Mouse (Mus musculus) A20 (cell line): ENCODE data around the gene 1700010I14Rik.
A peak's percentile ranks its signal among the peaks of the same experiment; 100 is the strongest.

ENCODE experiments used
- DNase-seq: peaks from one replicate; pipeline ENCODE4 v3.0.0-alpha.2; 2011; ENCODE audit warnings: low read depth, low spot score

Gene 1700010I14Rik

GRCm38 (mm10) chr17:8988119-8988807 is at the start of gene 1700010I14Rik:
Gene 1700010I14Rik (plus strand): TSS chr17:8988333.
- DNase-seq = peak; percentile 91

- no peak for DNase-seq
Measured at GRCm38 (mm10) chr17:8951588-8951987, 36.5 kb upstream of the 1700010I14Rik start.

DNA sequence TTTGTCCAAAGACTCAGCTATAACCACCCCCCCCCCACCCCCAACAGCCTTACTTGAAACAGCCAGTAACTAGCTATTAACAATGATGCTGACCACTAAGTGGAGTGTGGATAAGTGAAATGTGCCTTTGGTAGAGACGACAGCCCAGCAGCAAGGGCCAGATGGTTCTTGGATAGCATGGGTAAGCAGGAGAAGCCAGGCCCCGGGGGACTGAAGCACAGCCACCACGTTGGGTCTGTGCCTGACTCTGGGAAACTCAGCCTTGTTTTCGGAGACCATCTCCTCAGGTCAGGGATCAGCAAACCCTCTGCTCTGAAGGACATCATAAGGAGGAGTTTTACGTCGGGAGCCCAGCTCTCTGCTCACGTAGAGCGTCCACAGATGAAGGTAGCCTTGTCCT is 35.2 kb upstream of the 1700010I14Rik start:
- DNase-seq = no peak

DNA sequence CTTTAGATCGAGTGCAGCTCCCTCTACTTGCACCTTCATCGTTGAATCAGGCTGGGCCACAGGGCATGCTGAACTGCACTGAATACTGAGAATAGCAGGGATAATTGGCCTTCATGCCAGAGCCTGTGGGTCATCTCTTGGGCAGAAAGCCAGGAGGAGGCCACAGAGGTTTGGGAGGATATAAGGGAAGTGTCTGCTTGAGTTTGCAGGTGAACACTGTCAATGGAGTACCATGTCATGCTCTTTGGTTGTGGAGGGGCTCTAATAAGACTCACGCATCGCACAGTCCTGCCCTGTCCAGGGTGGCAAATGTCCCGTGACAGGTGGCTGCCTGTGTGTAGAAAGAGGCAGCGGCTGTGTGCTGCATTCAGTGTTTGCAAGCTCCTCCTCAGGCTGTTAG is 30.0 kb upstream of the 1700010I14Rik start:
- no peak for DNase-seq

DNA sequence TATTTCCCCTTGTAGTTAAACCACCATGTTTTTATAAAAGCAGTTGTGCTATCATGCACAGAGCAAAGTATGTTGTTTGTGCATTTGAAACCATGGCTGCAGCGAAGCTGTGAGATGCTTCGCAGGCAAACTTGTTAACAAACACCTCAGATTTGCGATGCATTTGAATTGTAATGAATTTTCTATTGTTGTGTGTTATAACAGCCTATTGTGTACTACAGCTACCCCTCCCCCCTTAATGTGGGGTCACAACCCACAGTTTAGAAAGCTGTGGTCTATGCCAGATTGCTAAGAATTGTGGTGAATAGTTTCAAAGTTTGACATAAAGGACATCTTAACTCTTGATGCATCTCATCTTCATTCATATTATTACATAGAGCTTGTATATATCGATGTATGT is 27.7 kb upstream of the 1700010I14Rik start:
- no peak for DNase-seq

DNA sequence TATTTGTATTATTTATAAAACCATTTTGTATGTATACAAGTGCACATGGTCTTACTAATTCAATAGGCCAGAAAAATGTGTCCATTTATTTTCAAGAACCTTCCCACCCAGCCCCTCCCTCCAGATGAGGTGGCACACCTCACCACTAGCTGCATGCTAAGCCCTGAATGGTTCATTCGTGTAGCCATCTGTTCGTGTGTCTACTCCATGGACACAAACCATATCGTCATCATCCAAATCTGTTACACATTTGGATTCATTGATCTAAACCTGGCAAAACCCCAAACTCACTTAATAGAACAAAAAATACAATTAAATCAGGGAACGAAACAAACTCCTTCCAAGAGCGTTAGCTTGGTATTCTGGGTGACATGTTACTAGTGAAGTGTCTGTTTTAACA is 27.0 kb upstream of the 1700010I14Rik start:
- DNase-seq = no peak

GRCm38 (mm10) chr17:8961644-8962043 is 26.5 kb upstream of the 1700010I14Rik start:
- no peak for DNase-seq

- no peak for DNase-seq
Measured at GRCm38 (mm10) chr17:8965177-8965576, 23.0 kb upstream of the 1700010I14Rik start.

GRCm38 (mm10) chr17:8972152-8972854 is 15.8 kb upstream of the 1700010I14Rik start:
- DNase-seq = no peak

DNA sequence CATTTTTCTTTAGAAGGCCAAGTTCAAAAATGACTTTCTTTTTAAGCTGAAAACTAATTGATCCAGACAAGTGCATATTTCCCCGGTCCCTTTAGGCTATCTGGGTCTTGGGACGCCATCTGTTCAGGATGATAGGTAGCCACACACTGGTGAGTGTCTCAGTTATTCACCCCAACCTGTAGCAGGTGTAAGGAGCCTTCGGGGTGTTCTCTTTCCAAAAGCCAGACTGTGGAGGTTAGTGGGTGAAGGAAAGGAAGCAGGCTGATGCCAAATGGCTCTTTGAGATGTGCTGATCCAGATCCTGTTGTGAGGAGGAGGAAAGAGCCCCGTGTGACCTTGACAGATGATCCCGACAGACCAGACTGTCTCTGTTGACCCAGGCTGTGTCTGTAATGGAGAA is 14.8 kb upstream of the 1700010I14Rik start:
- DNase-seq = no peak

DNA sequence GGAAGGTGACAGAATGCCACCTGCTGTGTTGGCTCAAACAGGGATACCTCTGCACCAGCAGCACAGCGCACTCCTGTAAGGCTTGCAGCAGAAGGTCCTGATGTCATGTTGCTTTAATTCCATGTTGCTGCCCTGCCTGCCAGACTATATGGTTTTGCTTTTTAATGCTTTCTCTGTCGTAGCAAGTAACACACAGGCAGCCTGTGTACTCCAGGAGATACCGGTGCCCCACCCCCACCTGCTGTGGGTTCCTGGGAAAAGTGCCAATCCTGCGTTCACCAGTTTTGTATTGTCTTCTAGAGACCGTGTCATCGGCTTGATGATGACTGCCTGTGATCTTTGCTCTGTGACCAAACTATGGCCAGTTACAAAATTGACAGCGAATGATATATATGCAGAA is 13.7 kb upstream of the 1700010I14Rik start:
- no peak for DNase-seq

- no peak for DNase-seq
Measured at GRCm38 (mm10) chr17:8974823-8975397, 13.2 kb upstream of the 1700010I14Rik start.

- no peak for DNase-seq
Measured at GRCm38 (mm10) chr17:8976745-8977144, 11.4 kb upstream of the 1700010I14Rik start.

DNA sequence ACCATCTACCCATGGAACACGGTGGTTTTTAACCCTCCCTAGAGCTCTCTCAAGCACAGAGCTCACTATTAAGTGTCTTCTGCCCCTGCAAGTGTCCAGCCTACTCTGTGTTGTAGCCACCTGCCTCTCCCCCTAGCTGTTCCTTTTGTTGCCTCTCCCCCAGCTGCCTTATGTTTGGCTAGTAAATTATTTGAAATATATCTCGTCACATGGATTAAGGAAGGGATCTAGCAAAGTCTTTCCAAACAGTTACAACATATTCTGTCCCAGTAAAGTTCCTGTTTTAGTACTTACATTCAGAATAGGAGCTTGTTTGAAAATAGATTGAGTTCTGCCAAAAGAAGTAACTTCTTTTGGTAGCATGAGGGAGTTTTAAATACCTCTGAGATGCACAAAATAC is 10.9 kb upstream of the 1700010I14Rik start:
- DNase-seq = no peak

DNA sequence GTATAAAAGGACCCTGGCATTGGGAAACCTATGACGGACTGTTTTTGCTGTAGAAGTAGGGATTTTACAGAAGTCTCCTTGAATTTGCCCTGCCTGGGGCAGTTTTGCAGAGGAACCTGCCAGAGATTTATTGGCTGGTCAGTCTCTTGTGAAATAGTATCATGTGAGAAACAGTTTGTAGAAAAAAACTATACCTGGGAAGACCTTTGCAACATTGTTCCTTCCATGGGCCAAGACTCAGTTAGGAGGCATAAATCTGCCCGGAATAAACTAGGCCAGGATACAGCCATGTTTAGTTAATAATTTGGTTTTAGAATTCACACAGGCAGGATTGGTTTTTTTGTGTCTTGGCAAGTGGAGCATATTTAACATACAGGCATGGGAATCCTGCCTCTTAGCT is 4.6 kb upstream of the 1700010I14Rik start:
- no peak for DNase-seq

GRCm38 (mm10) chr17:8985714-8986113 is 2.4 kb upstream of the 1700010I14Rik start:
- no peak for DNase-seq

GRCm38 (mm10) chr17:8986551-8986950 is 1.6 kb upstream of the 1700010I14Rik start:
- no peak for DNase-seq

- no peak for DNase-seq
Measured at GRCm38 (mm10) chr17:8987369-8987768, 764 bp upstream of the 1700010I14Rik start.

- peak; percentile 57 for DNase-seq
Measured at GRCm38 (mm10) chr17:8991160-8991559, 3.0 kb downstream of the 1700010I14Rik start.

GRCm38 (mm10) chr17:8995344-8995743 is 7.2 kb downstream of the 1700010I14Rik start:
- DNase-seq = no peak

DNA sequence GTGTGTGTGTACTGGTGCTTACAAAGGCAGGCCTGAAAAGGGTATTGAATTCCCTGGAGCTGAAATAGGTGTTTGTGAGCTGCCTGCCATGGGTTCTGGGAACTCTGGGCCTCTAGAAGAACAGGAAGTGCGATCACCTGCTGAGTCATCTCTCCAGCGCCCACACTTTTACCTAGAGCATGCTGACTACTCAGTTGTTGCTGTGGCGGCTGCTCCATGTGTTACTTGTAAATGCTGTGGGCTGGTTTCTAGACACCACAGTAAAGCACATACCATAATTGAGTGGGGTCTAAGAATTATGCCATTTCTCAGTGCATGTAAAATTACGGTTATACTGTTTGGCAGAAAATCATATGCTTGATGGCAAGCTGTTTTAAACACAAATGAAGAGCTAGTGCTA is 14.3 kb downstream of the 1700010I14Rik start:
- DNase-seq = peak; percentile 52

DNA sequence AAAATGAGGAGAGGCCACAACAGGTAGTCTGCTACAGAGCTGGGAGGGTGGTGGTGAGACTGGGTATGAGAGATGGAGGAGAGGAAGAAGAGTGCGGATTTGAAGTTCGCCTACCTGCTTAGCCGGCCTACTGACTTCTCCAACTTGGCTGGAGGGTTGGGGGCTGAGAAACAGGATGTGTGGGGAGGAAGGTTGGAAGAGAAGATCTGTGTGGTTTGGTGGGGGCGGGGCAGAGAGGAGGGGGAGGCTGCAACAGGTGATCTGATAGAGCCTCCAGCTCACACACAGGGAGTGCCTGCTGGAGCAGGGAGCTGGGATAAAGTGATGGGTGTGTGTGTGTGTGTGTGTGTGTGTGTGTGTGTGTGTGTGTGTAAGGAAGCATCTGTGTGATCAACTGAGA is 16.4 kb downstream of the 1700010I14Rik start:
- no peak for DNase-seq
